20 mouse cellular contexts compared by ENCODE assay signal in the genomic region with DNA sequence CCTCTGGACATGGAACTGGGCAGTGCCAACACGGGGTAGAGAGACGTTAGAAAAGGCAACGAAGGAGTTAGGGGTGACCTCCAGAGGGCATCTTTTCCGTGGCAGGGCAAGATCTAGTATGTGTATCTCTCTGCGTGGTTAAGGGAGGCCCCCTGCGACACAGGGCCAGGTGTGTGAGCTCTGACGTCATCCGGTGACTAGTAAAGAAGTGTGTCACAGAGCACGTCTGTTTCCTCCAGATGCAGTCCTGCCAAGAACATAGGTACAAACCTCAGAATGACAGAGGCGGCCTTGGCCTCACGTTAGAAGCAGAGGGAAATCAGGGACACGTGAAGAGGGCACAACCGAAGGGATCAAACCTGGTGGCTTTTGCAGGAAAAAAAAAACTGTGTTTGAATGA. TPM values are rescaled to one million over a fixed set of nuclear protein-coding genes. Genes with fewer than 3 reads are reported as not detected.
A peak's percentile ranks its signal among the peaks of the same experiment; 100 is the strongest.
DNase-seq lines count a peak whose midpoint lies in the region; ATAC-seq and TF ChIP-seq lines count a peak whose summit lies in the region.
"Had no signal": no experiment of that assay in that cellular context is flagged by ENCODE, and none has a peak within 500 bp of the region (broad histone marks: within the 10 kb centered on the region; RNA-seq: fewer than 3 reads in every experiment).

No protein-coding gene starts in this region.

- no peaks in the 10 kb centered on the region for H3K4me1 ChIP-seq in heart, adult 2 months (ENCODE audit: control insufficient read depth, insufficient read depth, low read length)
- H3K4me1 ChIP-seq in forebrain, embryonic 14.5 days (ENCODE audit: control insufficient read depth, insufficient read depth, low read length) = no peaks in the 10 kb centered on the region
- H3K4me1 ChIP-seq: heart, embryonic 15.5 days; limb, embryonic 10.5 days; megakaryocyte, embryonic 14.5 days had no signal

- TF ChIP-seq CTCF in heart, adult 2 months (IDR thresholded peaks at IDR 0.05) = no peak

- H3K4me2 ChIP-seq in forebrain, embryonic 14.5 days (ENCODE audit: low read length) = no peak overlapping the region
- H3K4me2 ChIP-seq: heart, embryonic 15.5 days had no signal

- WGBS in heart, adult 2 months = 88% methylated on average over 13 of the region's 13 CpGs
- 86% methylated on average over 13 of the region's 13 CpGs for WGBS in forebrain, embryonic 14.5 days

- H3K9me3 ChIP-seq in forebrain, embryonic 14.5 days (replicated peaks; ENCODE audit: control insufficient read depth, low read length) = no peaks in the 10 kb centered on the region
- H3K9me3 ChIP-seq: heart, embryonic 15.5 days; limb, embryonic 10.5 days; megakaryocyte, embryonic 14.5 days had no signal

- no peaks in the 10 kb centered on the region for H3K36me3 ChIP-seq in heart, adult 2 months (ENCODE audit: control insufficient read depth, insufficient read depth, low read length)
- H3K36me3 ChIP-seq in forebrain, embryonic 14.5 days (ENCODE audit: control insufficient read depth, insufficient read depth, low read length) = no peaks in the 10 kb centered on the region
- H3K36me3 ChIP-seq: heart, embryonic 15.5 days; limb, embryonic 10.5 days had no signal

- no peak for TF ChIP-seq POLR2A in heart, adult 2 months (IDR thresholded peaks at IDR 0.05; ENCODE audit: insufficient read depth, low read depth, low read length)

- H3K27me3 ChIP-seq in heart, adult 2 months (ENCODE audit: control insufficient read depth, insufficient read depth, low read length) = no peaks in the 10 kb centered on the region; the same call in 1 of the 2 replicates
- no peaks in the 10 kb centered on the region for H3K27me3 ChIP-seq in forebrain, embryonic 14.5 days (replicated peaks; ENCODE audit: control insufficient read depth, insufficient read depth, low read length)
- H3K27me3 ChIP-seq: heart, embryonic 15.5 days had no signal

- H3K27ac ChIP-seq in heart, adult 2 months = no peak overlapping the region
- H3K27ac ChIP-seq in forebrain, embryonic 14.5 days (ENCODE audit: low read depth, low read length) = no peak overlapping the region
- H3K27ac ChIP-seq: heart, embryonic 15.5 days; limb, embryonic 10.5 days had no signal

- H3K4me3 ChIP-seq in heart, adult 2 months = no peak overlapping the region
- no peak overlapping the region for H3K4me3 ChIP-seq in forebrain, embryonic 14.5 days (ENCODE audit: low read depth, low read length)
- H3K4me3 ChIP-seq: heart, embryonic 15.5 days; limb, embryonic 10.5 days; megakaryocyte, embryonic 14.5 days had no signal

- peak; percentile 74 for DNase-seq in heart, adult 11 months
- DNase-seq in heart, adult 2 months = no peak
- DNase-seq in thymus, adult 18-20 months = peak; percentile 70 to 83
- DNase-seq in thymus, postnatal 4 days = peak; percentile 84
- no peak for DNase-seq in forebrain, embryonic 14.5 days (ENCODE audit: low spot score)
- DNase-seq in heart, adult 8-10 months (ENCODE audit: low spot score) = no peak
- no peak for DNase-seq in ovary, adult 18-20 months (ENCODE audit: low spot score)
- DNase-seq: adrenal gland, postnatal 10 days; cerebellum, postnatal 25 days; embryo, embryonic 11 days; forebrain, postnatal 0 days; gastrocnemius, postnatal 10 days; heart, adult 18-20 months; kidney, adult 9 months; kidney, postnatal 25 days; lung, adult 18-20 months had no signal

- H3K79me2 ChIP-seq in heart, adult 2 months (replicated peaks; ENCODE audit: control insufficient read depth, insufficient read depth, low read length) = no peaks in the 10 kb centered on the region

- no peak overlapping the region for H3K9ac ChIP-seq in heart, adult 2 months (ENCODE audit: low read depth, low read length)
- H3K9ac ChIP-seq in forebrain, embryonic 14.5 days (ENCODE audit: low read length) = no peak overlapping the region
- H3K9ac ChIP-seq: forebrain, postnatal 0 days; heart, embryonic 15.5 days had no signal

- intact Hi-C loops in heart, adult 2 months (cut with DNase I) = no loop called here

- peak; percentile 72 for ATAC-seq in activated CD4-positive, CD25-positive, alpha-beta regulatory T cell, adult 4 months
- ATAC-seq in forebrain, embryonic 14.5 days = no peak
- ATAC-seq: forebrain, postnatal 0 days had no signal

- TF ChIP-seq EP300 in heart, adult 2 months (IDR thresholded peaks at IDR 0.05; ENCODE audit: insufficient read depth, low read depth, low read length) = no peak

RNA-seq across cellular contexts. Expression of a gene that starts 44.1 kb away (rescaled TPM):
- total RNA-seq in heart, adult 2 months (2021) = 10 to 100 TPM; 18.0 to 20.4 TPM
- 8.3 and 14.8 TPM in 2 replicates for polyA plus RNA-seq in heart, adult 2 months (2012; rRNA removed)
- 10 to 100 TPM; 12.1 to 12.4 TPM for polyA plus RNA-seq in activated CD4-positive, CD25-positive, alpha-beta regulatory T cell, adult 4 months (2017; shearing (Covaris generic))
- 12.1 and 12.2 TPM in 2 replicates for polyA plus RNA-seq in forebrain, embryonic 14.5 days (2014; fragmentation: Nextera tagmentation; extraction: Ambion mirVana)
- 10 to 100 TPM; 16.4 to 18.9 (median 18.0) TPM for total RNA-seq in heart, adult 8-10 months (2022)

Comparison
In these comparisons a context has a peak if more than half of its experiments do, and no peak if none do; other contexts are left out.
1. DNase-seq: peak in heart, adult 11 months (single experiment), thymus, adult 18-20 months (2 of 2) and thymus, postnatal 4 days (single experiment); none in heart, adult 2 months (0 of 2), forebrain, embryonic 14.5 days (single experiment), heart, adult 8-10 months (single experiment) and ovary, adult 18-20 months (single experiment).